Mouse (Mus musculus) frontal cortex, postnatal 10 days (tissue): Measurements from ENCODE around the gene Hist1h2bf.
"Not testable (repeated sequence)": the region's sequence is repeated elsewhere in the genome, so short reads cannot be mapped to it uniquely, and the experiment has no call there.

Experiments
- DNase-seq, 2 experiments: peaks; one replicate each; pipeline ENCODE4 v3.0.0; 2022; ENCODE audit warnings: low spot score in 2 of 2, mixed read lengths in 1 of 2

Gene Hist1h2bf

GRCm38 (mm10) chr13:23586940-23587225 is 12.9 kb upstream of the Hist1h2bf start:
- DNase-seq: no peak

- no peak for DNase-seq
Measured at GRCm38 (mm10) chr13:23586099-23586939, 12.3 kb upstream of the Hist1h2bf start.

- peak; percentile 60 to 65 for DNase-seq
Measured at GRCm38 (mm10) chr13:23585442-23586098, 11.6 kb upstream of the Hist1h2bf start.

- peak in 1 of 2 experiments; percentile 61 for DNase-seq
Measured at GRCm38 (mm10) chr13:23585029-23585441, 11.0 kb upstream of the Hist1h2bf start.

- DNase-seq: no peak
Measured at GRCm38 (mm10) chr13:23584331-23584730, 10.3 kb upstream of the Hist1h2bf start.

GRCm38 (mm10) chr13:23583387-23584068 is 9.5 kb upstream of the Hist1h2bf start:
- DNase-seq: no peak

GRCm38 (mm10) chr13:23582219-23583056 is 8.4 kb upstream of the Hist1h2bf start:
- no peak for DNase-seq

GRCm38 (mm10) chr13:23581408-23582218 is 7.6 kb upstream of the Hist1h2bf start, which contains the start of gene Hist1h4d:
Hist1h4d (plus strand) TSS chr13:23581598.
- DNase-seq: peak; percentile 95 to 97

GRCm38 (mm10) chr13:23577835-23578234 is 3.8 kb upstream of the Hist1h2bf start:
- no peak for DNase-seq

GRCm38 (mm10) chr13:23576906-23577639 is 3.1 kb upstream of the Hist1h2bf start:
- DNase-seq: no peak

GRCm38 (mm10) chr13:23576351-23576881 is 2.4 kb upstream of the Hist1h2bf start:
- no peak for DNase-seq

- DNase-seq: not testable (repeated sequence)
Measured at GRCm38 (mm10) chr13:23575864-23576313, 1.9 kb upstream of the Hist1h2bf start.

- DNase-seq: peak in 1 of 2 experiments; percentile 44
Measured at GRCm38 (mm10) chr13:23575271-23575851, 1.4 kb upstream of the Hist1h2bf start, which contains the start of gene Hist1h3d. Hist1h3d (plus strand) TSS chr13:23575763.

- DNase-seq: not testable (repeated sequence)
Measured at GRCm38 (mm10) chr13:23574546-23575170, 662 bp upstream of the Hist1h2bf start.

- not testable (repeated sequence) for DNase-seq
Measured at GRCm38 (mm10) chr13:23573034-23573897, 730 bp downstream of the Hist1h2bf start.

- DNase-seq: no peak
Measured at GRCm38 (mm10) chr13:23572218-23573033, 1.6 kb downstream of the Hist1h2bf start.
